Mouse (Mus musculus): ENCODE data around the gene Rapgef4.
A peak's percentile ranks its signal among the peaks of the same experiment; 100 is the strongest.

The Rapgef4 gene

GRCm38 (mm10) chr2:72238925-72239324 is 257.9 kb downstream of the Rapgef4 start:
- peak; percentile 39 for DNase-seq

- DNase-seq: no peak
Observed at GRCm38 (mm10) chr2:72239456-72239855, 258.4 kb downstream of the Rapgef4 start.

GRCm38 (mm10) chr2:72239993-72240392 is 259.0 kb downstream of the Rapgef4 start:
- DNase-seq: no peak

GRCm38 (mm10) chr2:72240691-72241090 is 259.7 kb downstream of the Rapgef4 start:
- DNase-seq: no peak

- no peak for DNase-seq
Observed at GRCm38 (mm10) chr2:72241714-72242472, 260.9 kb downstream of the Rapgef4 start.

- no peak for DNase-seq
Observed at GRCm38 (mm10) chr2:72242910-72243675, 262.1 kb downstream of the Rapgef4 start.

GRCm38 (mm10) chr2:72245631-72246030 is 264.6 kb downstream of the Rapgef4 start:
- DNase-seq: no peak

GRCm38 (mm10) chr2:72246376-72246775 is 265.3 kb downstream of the Rapgef4 start:
- no peak for DNase-seq

- no peak for DNase-seq
Observed at GRCm38 (mm10) chr2:72247819-72248218, 266.8 kb downstream of the Rapgef4 start.

- peak; percentile 67 for DNase-seq
Observed at GRCm38 (mm10) chr2:72252510-72253505, 271.8 kb downstream of the Rapgef4 start.

GRCm38 (mm10) chr2:72253882-72254281 is 272.8 kb downstream of the Rapgef4 start:
- peak; percentile 21 for DNase-seq

- DNase-seq: no peak
Observed at GRCm38 (mm10) chr2:72254813-72255582, 274.0 kb downstream of the Rapgef4 start.

GRCm38 (mm10) chr2:72260704-72261103 is 279.7 kb downstream of the Rapgef4 start:
- DNase-seq: no peak

- peak; percentile 60 for DNase-seq
Observed at GRCm38 (mm10) chr2:72262814-72263480, 281.9 kb downstream of the Rapgef4 start.

GRCm38 (mm10) chr2:72267390-72267789 is 286.4 kb downstream of the Rapgef4 start:
- DNase-seq: no peak

GRCm38 (mm10) chr2:72269651-72270341 is 288.8 kb downstream of the Rapgef4 start:
- no peak for DNase-seq

GRCm38 (mm10) chr2:72278247-72278873 is 297.3 kb downstream of the Rapgef4 start:
- no peak for DNase-seq

GRCm38 (mm10) chr2:72280524-72280923 is 299.5 kb downstream of the Rapgef4 start:
- no peak for DNase-seq

GRCm38 (mm10) chr2:72281971-72282370 is 300.9 kb downstream of the Rapgef4 start:
- DNase-seq: no peak

GRCm38 (mm10) chr2:72282733-72283132 is 301.7 kb downstream of the Rapgef4 start:
- DNase-seq: no peak
